Mouse (Mus musculus): ENCODE results near the gene Olfr212. TPM values are rescaled to one million over a fixed set of nuclear protein-coding genes. Genes with fewer than 3 reads are reported as not detected.
"Not testable (repeated sequence)": the region's sequence is repeated elsewhere in the genome, so short reads cannot be mapped to it uniquely, and the experiment has no call there.

Gene Olfr212
- polyA plus RNA-seq (2015; fragmentation: Nextera tagmentation; extraction: Ambion mirVana) = 0.04 TPM in 1 of 2 replicates, not detected in the other

DNA sequence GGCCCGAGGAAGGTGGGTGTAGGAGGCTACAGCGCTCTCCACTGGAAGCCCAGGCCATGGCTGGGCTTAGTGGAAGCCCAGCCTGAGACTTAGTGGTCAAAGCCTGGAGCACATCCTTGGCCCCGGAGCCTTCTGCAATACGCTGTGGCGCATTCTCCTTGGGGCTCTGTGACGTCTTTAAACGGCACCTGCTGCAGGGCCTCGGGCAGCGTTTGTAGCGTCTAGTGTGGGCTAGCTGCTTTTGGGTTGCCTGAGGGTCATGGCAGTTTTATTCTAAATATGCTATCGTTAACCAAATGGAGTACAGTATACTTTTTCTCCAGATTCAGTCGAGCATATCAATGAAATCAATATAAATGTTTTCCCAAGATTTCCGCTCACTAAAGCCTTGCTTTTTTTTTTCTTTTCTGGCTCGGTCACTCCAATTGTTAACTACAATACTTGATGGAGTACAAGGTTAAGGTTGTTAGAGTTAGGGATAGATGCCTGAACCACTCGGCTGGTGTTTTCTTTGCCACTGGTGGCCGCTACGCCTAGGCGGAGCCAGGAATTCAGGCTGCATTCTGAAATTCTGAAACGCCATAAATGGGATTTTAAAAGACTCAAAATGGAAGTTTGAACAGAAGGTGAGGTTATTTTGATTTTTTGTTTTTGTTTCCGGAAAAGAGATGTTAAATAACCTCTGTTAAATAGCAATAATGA is at the start of gene Olfr212:
Gene Olfr212 (plus strand): TSS at position 215 of the 702 bp plus-strand sequence.
- H3K36me3 ChIP-seq (ENCODE audit: insufficient read depth, low read length); ATAC-seq (replicated peaks; ENCODE audit: low FRiP score, low read depth); H3K9ac ChIP-seq (ENCODE audit: low read depth, low read length); H3K4me3 ChIP-seq (replicated peaks; ENCODE audit: low read depth, low read length); H3K9me3 ChIP-seq (replicated peaks; ENCODE audit: low read length); H3K27ac ChIP-seq; H3K27me3 ChIP-seq (ENCODE audit: insufficient read depth, low read length); H3K4me1 ChIP-seq (replicated peaks; ENCODE audit: insufficient read depth, low read length); H3K4me2 ChIP-seq (ENCODE audit: low read length); DNase-seq (ENCODE audit: low spot score): not testable (repeated sequence)
- 92% methylated on average over 19 of the region's 20 CpGs for WGBS

DNA sequence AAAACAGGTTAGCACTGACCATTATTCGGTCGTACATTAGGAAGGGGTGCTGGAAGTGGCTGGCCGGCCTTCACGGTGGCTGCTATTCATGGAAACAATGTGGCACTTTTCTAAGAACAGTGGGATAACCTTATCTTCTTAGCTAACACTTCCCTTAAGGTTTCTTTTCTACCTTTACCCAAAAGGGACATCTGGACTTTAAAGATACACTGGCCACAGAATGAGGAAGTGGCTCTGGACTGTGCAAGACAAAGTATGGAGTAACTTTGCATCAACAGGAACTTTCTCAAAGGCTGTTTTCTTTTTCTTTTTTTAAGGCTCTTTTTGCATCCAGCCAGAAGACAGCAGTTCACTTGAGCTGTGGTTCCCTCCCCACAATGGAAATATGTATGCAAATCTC is 47.6 kb upstream of the Olfr212 start:
- no peak overlapping the region for H3K4me3 ChIP-seq (replicated peaks; ENCODE audit: low read depth, low read length)
- 81% methylated on average over 4 of the region's 4 CpGs for WGBS
- no peaks in the 10 kb centered on the region for H3K36me3 ChIP-seq (ENCODE audit: insufficient read depth, low read length)
- no peaks in the 10 kb centered on the region for H3K9me3 ChIP-seq (replicated peaks; ENCODE audit: low read length)
- no peak overlapping the region for H3K9ac ChIP-seq (ENCODE audit: low read depth, low read length)
- H3K27ac ChIP-seq = no peak overlapping the region
- H3K27me3 ChIP-seq (ENCODE audit: insufficient read depth, low read length) = peaks cover 11% of the 10 kb centered on the region; the same call in 1 of the 2 replicates
- ATAC-seq (replicated peaks; ENCODE audit: low FRiP score, low read depth) (no peak), DNase-seq (ENCODE audit: low spot score) (no peak)
- no peak for TF ChIP-seq CTCF (IDR thresholded peaks at IDR 0.05; ENCODE audit: low read depth)
- H3K4me2 ChIP-seq (ENCODE audit: low read length) = no peak overlapping the region
- H3K4me1 ChIP-seq (replicated peaks; ENCODE audit: insufficient read depth, low read length) = peaks cover 5% of the 10 kb centered on the region; the same call in 1 of the 2 replicates

DNA sequence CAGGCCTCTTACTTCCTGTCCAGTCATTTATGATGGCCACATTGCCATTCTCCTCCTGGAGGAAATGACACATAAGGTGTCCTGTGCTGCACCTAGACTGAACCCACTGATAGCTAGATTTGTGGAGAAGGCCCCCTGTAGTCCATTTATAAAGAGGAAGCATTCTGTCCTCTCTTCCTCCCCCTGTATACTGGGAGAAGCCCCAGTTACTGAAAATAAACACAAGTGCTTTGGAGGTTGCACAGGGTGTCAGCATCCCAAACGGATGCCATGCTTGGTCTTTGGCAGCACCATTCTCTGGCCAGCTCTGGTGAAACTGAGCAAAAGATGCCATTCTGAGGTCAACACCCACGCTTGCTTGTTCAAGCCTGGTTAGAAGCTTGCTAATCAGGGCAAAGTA is 47.1 kb upstream of the Olfr212 start:
- ATAC-seq (replicated peaks; ENCODE audit: low FRiP score, low read depth) (no peak), DNase-seq (ENCODE audit: low spot score) (no peak)
- WGBS = 73% methylated on average over 2 of the region's 2 CpGs
- Histone ChIP-seq H3K27me3 (ENCODE audit: insufficient read depth, low read length) (peaks cover 11% of the 10 kb centered on the region; the same call in 1 of the 2 replicates), H3K4me1 (replicated peaks; ENCODE audit: insufficient read depth, low read length) (peaks cover 5% of the 10 kb centered on the region; the same call in 1 of the 2 replicates), H3K4me3 (replicated peaks; ENCODE audit: low read depth, low read length) (no peak overlapping the region), H3K9me3 (replicated peaks; ENCODE audit: low read length) (no peaks in the 10 kb centered on the region), H3K36me3 (ENCODE audit: insufficient read depth, low read length) (no peaks in the 10 kb centered on the region), H3K9ac (ENCODE audit: low read depth, low read length) (no peak overlapping the region), H3K27ac (no peak overlapping the region), H3K4me2 (ENCODE audit: low read length) (no peak overlapping the region)
- TF ChIP-seq CTCF (IDR thresholded peaks at IDR 0.05; ENCODE audit: low read depth) = no peak

DNA sequence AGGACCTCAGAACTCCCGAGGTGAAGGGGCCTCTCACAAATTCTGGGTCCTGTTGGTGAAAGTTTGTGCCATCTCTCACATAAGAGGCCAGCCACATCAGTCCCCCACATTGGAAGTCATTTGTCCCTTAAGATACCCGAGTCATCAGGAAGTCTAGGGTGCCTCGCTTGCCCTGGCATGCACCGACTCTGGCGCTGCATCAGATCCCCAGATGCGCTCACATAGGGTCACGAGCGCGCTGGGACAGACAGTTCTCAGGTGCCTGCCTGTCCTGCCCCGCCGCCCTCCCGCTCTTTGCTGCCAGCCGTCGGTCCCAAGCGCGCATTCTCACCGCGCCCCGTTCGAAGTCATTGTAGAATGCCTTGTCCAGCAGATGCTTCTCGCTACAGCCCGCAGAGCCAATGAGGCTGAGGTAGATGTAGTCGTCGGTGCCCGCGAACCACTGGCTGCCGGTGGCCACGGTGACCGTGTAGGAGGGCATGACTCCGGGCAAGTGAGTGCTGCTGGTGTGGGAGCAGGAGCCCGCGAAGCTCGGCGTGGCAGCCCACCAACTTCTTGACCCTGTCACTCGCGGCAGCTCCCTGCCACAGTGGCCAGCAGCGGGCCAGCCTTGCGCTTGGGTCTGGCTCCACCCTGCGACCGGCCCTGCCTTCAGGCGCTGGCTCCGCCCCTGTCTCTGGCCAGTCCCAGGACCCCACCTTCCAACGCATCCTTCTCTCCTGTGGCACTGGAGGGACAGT is 45.6 kb upstream of the Olfr212 start, which contains the start of gene Alox5:
Gene Alox5 (minus strand): TSS at position 635 of the 740 bp plus-strand sequence.
- DNase-seq (ENCODE audit: low spot score) = peak; percentile 24
- H3K36me3 ChIP-seq (ENCODE audit: insufficient read depth, low read length) = no peaks in the 10 kb centered on the region
- H3K27ac ChIP-seq = no peak within 1 kb of the TSS
- H3K9ac ChIP-seq (ENCODE audit: low read depth, low read length) = no peak within 1 kb of the TSS
- TF ChIP-seq CTCF (IDR thresholded peaks at IDR 0.05; ENCODE audit: low read depth) = no peak
- H3K4me3 ChIP-seq (replicated peaks; ENCODE audit: low read depth, low read length) = peak within 1 kb of the TSS; percentile 26
- H3K4me1 ChIP-seq (replicated peaks; ENCODE audit: insufficient read depth, low read length) = peaks cover 5% of the 10 kb centered on the region; the same call in 1 of the 2 replicates
- H3K9me3 ChIP-seq (replicated peaks; ENCODE audit: low read length) = no peaks in the 10 kb centered on the region
- 2% methylated on average over 43 of the region's 43 CpGs for WGBS
- peak within 1 kb of the TSS; percentile 56 for H3K4me2 ChIP-seq (ENCODE audit: low read length)
- H3K27me3 ChIP-seq (ENCODE audit: insufficient read depth, low read length) = peaks cover 11% of the 10 kb centered on the region; the same call in 1 of the 2 replicates
- ATAC-seq (replicated peaks; ENCODE audit: low FRiP score, low read depth) = 0 out of 2 replicates have a peak, but pooled peaks have one; percentile 54

DNA sequence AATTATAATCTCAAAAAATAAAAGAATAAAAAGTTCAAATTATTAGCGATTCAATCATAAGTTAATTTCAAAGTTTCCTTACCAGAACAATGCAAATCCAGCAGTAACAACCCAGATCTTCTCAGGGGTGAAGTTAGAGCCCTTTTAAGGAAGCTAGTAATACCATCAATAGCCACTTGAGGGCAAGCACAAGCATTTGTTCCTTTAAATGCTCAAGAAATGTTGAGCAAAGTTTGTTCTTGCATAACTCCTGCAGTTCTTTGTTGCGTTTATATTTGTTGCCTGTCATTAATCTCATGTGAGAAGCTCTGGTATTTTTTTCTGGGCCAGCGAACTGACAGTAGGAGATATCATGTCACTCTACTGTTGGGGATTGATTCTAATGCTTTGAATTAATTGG is 38.2 kb upstream of the Olfr212 start:
- H3K27me3 ChIP-seq (ENCODE audit: insufficient read depth, low read length) = no peaks in the 10 kb centered on the region
- no peaks in the 10 kb centered on the region for H3K9me3 ChIP-seq (replicated peaks; ENCODE audit: low read length)
- 22% methylated on average over 3 of the region's 3 CpGs for WGBS
- ATAC-seq (replicated peaks; ENCODE audit: low FRiP score, low read depth) (no peak), DNase-seq (ENCODE audit: low spot score) (peak; percentile 69)
- H3K36me3 ChIP-seq (ENCODE audit: insufficient read depth, low read length) = no peaks in the 10 kb centered on the region
- H3K4me3 ChIP-seq (replicated peaks; ENCODE audit: low read depth, low read length) = no peak overlapping the region
- peak; percentile 71 for TF ChIP-seq CTCF (IDR thresholded peaks at IDR 0.05; ENCODE audit: low read depth)
- no peaks in the 10 kb centered on the region for H3K4me1 ChIP-seq (replicated peaks; ENCODE audit: insufficient read depth, low read length)
- H3K4me2 ChIP-seq (ENCODE audit: low read length) = no peak overlapping the region
- no peak overlapping the region for H3K9ac ChIP-seq (ENCODE audit: low read depth, low read length)
- H3K27ac ChIP-seq = no peak overlapping the region

DNA sequence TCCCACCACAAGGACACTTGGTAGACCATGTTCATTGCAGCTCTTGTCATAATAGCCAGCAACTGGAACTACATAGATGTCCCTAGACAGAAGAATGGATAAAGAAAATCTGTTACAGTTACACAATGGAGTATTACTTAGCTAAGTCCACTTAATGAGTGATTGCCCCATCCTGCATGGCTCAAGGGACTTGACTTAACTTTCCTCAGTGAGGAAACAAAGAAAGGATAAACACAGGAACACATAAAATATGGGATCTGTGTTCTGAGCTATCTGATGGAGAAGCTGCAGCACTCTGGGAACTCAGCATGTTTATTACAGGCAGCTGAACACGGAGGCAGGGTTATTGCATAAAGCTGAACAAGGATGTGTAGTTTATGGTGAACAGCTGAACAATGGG is 21.2 kb upstream of the Olfr212 start:
- H3K9ac ChIP-seq (ENCODE audit: low read depth, low read length) = no peak overlapping the region
- H3K4me3 ChIP-seq (replicated peaks; ENCODE audit: low read depth, low read length) = no peak overlapping the region
- no peak overlapping the region for H3K27ac ChIP-seq
- H3K36me3 ChIP-seq (ENCODE audit: insufficient read depth, low read length) = no peaks in the 10 kb centered on the region
- H3K4me1 ChIP-seq (replicated peaks; ENCODE audit: insufficient read depth, low read length) = no peaks in the 10 kb centered on the region
- ATAC-seq (replicated peaks; ENCODE audit: low FRiP score, low read depth) = no peak
- WGBS = 75% methylated on average over 1 of the region's 1 CpGs
- H3K27me3 ChIP-seq (ENCODE audit: insufficient read depth, low read length) = no peaks in the 10 kb centered on the region
- DNase-seq (ENCODE audit: low spot score) = no peak
- no peak for TF ChIP-seq CTCF (IDR thresholded peaks at IDR 0.05; ENCODE audit: low read depth)
- H3K4me2 ChIP-seq (ENCODE audit: low read length) = no peak overlapping the region
- no peaks in the 10 kb centered on the region for H3K9me3 ChIP-seq (replicated peaks; ENCODE audit: low read length)
